Mouse (Mus musculus): ENCODE measurements around the gene Kirrel2.

- TF ChIP-seq CTCF (IDR thresholded peaks at IDR 0.05; ENCODE audit: extremely low read depth, insufficient read length, insufficient replicate concordance, low read depth, low read length) (no peak), POLR2A (IDR thresholded peaks at IDR 0.05; ENCODE audit: low read depth, low read length) (no peak)
These were observed 4.2 kb downstream of the Kirrel2 start for GRCm38 (mm10) chr7:30453327-30453726.
